Mouse (Mus musculus): ENCODE measurements at regions not wholly inside any gene's neighbourhood (a gene's known extent, or its start where the extent isn't known, plus 50 kb on each side); places are given as distances from the start of the nearest gene placed in this dataset.

- no peak for DNase-seq (ENCODE audit: low spot score)
Observed at GRCm38 (mm10) chr9:68254218-68254617, 399.4 kb upstream of the Rora start.

GRCm38 (mm10) chr9:68268551-68268950 lies 385.0 kb upstream of the Rora start:
- no peak for DNase-seq (ENCODE audit: low spot score)

- DNase-seq (ENCODE audit: low spot score) = peak; percentile 36
Observed at GRCm38 (mm10) chr9:68302232-68302925, 351.2 kb upstream of the Rora start.

GRCm38 (mm10) chr9:68330721-68331120 lies 322.9 kb upstream of the Rora start:
- no peak for DNase-seq (ENCODE audit: low spot score)

- no peak for DNase-seq (ENCODE audit: low spot score)
Observed at GRCm38 (mm10) chr9:68340921-68341320, 312.7 kb upstream of the Rora start.

- DNase-seq (ENCODE audit: low spot score) = no peak
Observed at GRCm38 (mm10) chr9:68341511-68341910, 312.1 kb upstream of the Rora start.

GRCm38 (mm10) chr9:68347426-68347825 lies 306.2 kb upstream of the Rora start:
- no peak for DNase-seq (ENCODE audit: low spot score)

- no peak for DNase-seq (ENCODE audit: low spot score)
Observed at GRCm38 (mm10) chr9:68351466-68351865, 302.1 kb upstream of the Rora start.

- no peak for DNase-seq (ENCODE audit: low spot score)
Observed at GRCm38 (mm10) chr9:68354470-68354869, 299.1 kb upstream of the Rora start.

GRCm38 (mm10) chr9:68356078-68356477 lies 297.5 kb upstream of the Rora start:
- no peak for DNase-seq (ENCODE audit: low spot score)

- DNase-seq (ENCODE audit: low spot score) = no peak
Observed at GRCm38 (mm10) chr9:68357231-68357630, 296.4 kb upstream of the Rora start.

- no peak for DNase-seq (ENCODE audit: low spot score)
Observed at GRCm38 (mm10) chr9:68366973-68367372, 286.6 kb upstream of the Rora start.

GRCm38 (mm10) chr9:68367556-68367955 lies 286.0 kb upstream of the Rora start:
- DNase-seq (ENCODE audit: low spot score) = no peak

GRCm38 (mm10) chr9:68372726-68373125 lies 280.9 kb upstream of the Rora start:
- no peak for DNase-seq (ENCODE audit: low spot score)

GRCm38 (mm10) chr9:68376222-68376621 lies 277.4 kb upstream of the Rora start:
- no peak for DNase-seq (ENCODE audit: low spot score)

GRCm38 (mm10) chr9:68381871-68382270 lies 271.7 kb upstream of the Rora start:
- no peak for DNase-seq (ENCODE audit: low spot score)

GRCm38 (mm10) chr9:68400930-68401329 lies 252.7 kb upstream of the Rora start:
- peak; percentile 17 for DNase-seq (ENCODE audit: low spot score)

- DNase-seq (ENCODE audit: low spot score) = no peak
Observed at GRCm38 (mm10) chr9:68402176-68402845, 251.3 kb upstream of the Rora start.

GRCm38 (mm10) chr9:68402981-68403380 lies 250.6 kb upstream of the Rora start:
- no peak for DNase-seq (ENCODE audit: low spot score)

- no peak for DNase-seq (ENCODE audit: low spot score)
Observed at GRCm38 (mm10) chr9:68403516-68403915, 250.1 kb upstream of the Rora start.

- no peak for DNase-seq (ENCODE audit: low spot score)
Observed at GRCm38 (mm10) chr9:68409786-68410185, 243.8 kb upstream of the Rora start.

- no peak for DNase-seq (ENCODE audit: low spot score)
Observed at GRCm38 (mm10) chr9:68426286-68426685, 227.3 kb upstream of the Rora start.

GRCm38 (mm10) chr9:68462755-68463154 lies 190.8 kb upstream of the Rora start:
- DNase-seq (ENCODE audit: low spot score) = no peak
